Mouse (Mus musculus): ENCODE data around the gene Anpep.
A peak's percentile ranks its signal among the peaks of the same experiment; 100 is the strongest.

Gene Anpep

GRCm38 (mm10) chr7:79860811-79861210 lies at the start of gene Anpep:
Gene Anpep (minus strand): TSS chr7:79861059.
- DNase-seq (ENCODE audit: low spot score), result no peak

- DNase-seq (ENCODE audit: low spot score), result no peak
Measured at GRCm38 (mm10) chr7:79907356-79907755, 46.5 kb upstream of the Anpep start.

- no peak for DNase-seq (ENCODE audit: low spot score)
Measured at GRCm38 (mm10) chr7:79906914-79907313, 46.1 kb upstream of the Anpep start.

- DNase-seq (ENCODE audit: low spot score), result no peak
Measured at GRCm38 (mm10) chr7:79905193-79905592, 44.3 kb upstream of the Anpep start.

GRCm38 (mm10) chr7:79903160-79903792 lies 42.4 kb upstream of the Anpep start:
- DNase-seq (ENCODE audit: low spot score), result no peak

- no peak for DNase-seq (ENCODE audit: low spot score)
Measured at GRCm38 (mm10) chr7:79900753-79901152, 39.9 kb upstream of the Anpep start.

- DNase-seq (ENCODE audit: low spot score), result no peak
Measured at GRCm38 (mm10) chr7:79895225-79895624, 34.4 kb upstream of the Anpep start.

GRCm38 (mm10) chr7:79894790-79895189 lies 33.9 kb upstream of the Anpep start:
- no peak for DNase-seq (ENCODE audit: low spot score)

- no peak for DNase-seq (ENCODE audit: low spot score)
Measured at GRCm38 (mm10) chr7:79892576-79893428, 31.9 kb upstream of the Anpep start.

- no peak for DNase-seq (ENCODE audit: low spot score)
Measured at GRCm38 (mm10) chr7:79890436-79891221, 29.8 kb upstream of the Anpep start.

- DNase-seq (ENCODE audit: low spot score), result no peak
Measured at GRCm38 (mm10) chr7:79888603-79889002, 27.7 kb upstream of the Anpep start.

GRCm38 (mm10) chr7:79883613-79884334 lies 22.9 kb upstream of the Anpep start:
- DNase-seq (ENCODE audit: low spot score), result no peak

GRCm38 (mm10) chr7:79881901-79882300 lies 21.0 kb upstream of the Anpep start:
- DNase-seq (ENCODE audit: low spot score), result no peak

- peak; percentile 9 for DNase-seq (ENCODE audit: low spot score)
Measured at GRCm38 (mm10) chr7:79880998-79881397, 20.1 kb upstream of the Anpep start.

- no peak for DNase-seq (ENCODE audit: low spot score)
Measured at GRCm38 (mm10) chr7:79880033-79880432, 19.2 kb upstream of the Anpep start.

- DNase-seq (ENCODE audit: low spot score), result no peak
Measured at GRCm38 (mm10) chr7:79878455-79879025, 17.7 kb upstream of the Anpep start.

- no peak for DNase-seq (ENCODE audit: low spot score)
Measured at GRCm38 (mm10) chr7:79873407-79873806, 12.5 kb upstream of the Anpep start.

GRCm38 (mm10) chr7:79871797-79872345 lies 11.0 kb upstream of the Anpep start:
- no peak for DNase-seq (ENCODE audit: low spot score)

- DNase-seq (ENCODE audit: low spot score), result no peak
Measured at GRCm38 (mm10) chr7:79869072-79869719, 8.3 kb upstream of the Anpep start.

- DNase-seq (ENCODE audit: low spot score), result no peak
Measured at GRCm38 (mm10) chr7:79868475-79868874, 7.6 kb upstream of the Anpep start.

GRCm38 (mm10) chr7:79867861-79868260 lies 7.0 kb upstream of the Anpep start:
- DNase-seq (ENCODE audit: low spot score), result no peak

Measured in embryo, embryonic 10.5 days (tissue).